Comparison of ENCODE assay signal across 11 mouse cellular contexts in the genomic region with DNA sequence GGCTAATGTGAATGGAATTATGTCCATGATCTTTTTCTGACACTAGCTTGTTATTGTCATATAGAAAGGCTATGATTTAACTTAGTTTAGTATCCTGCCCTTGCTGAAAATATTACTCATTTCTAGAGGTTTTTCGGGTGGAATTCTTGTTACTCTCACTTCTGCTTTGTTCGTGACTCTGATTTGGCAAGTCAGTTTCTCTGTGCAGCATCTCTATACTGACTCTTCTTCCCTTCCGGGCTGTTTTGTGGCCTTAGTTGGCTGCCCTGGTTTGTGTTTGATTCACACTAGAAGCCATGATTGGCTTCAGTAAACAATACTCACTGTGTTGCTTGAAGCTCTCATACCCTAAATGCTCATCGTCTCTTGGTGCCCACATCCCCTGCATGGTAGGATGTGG.
"Had no signal": no experiment of that assay in that cellular context is flagged by ENCODE, and none has a peak within 500 bp of the region (broad histone marks: within the 10 kb centered on the region; RNA-seq: fewer than 3 reads in every experiment).

No protein-coding gene starts in this region.

- H3K4me2 ChIP-seq: limb, embryonic 12.5 days; midbrain, embryonic 12.5 days had no signal

- H3K36me3 ChIP-seq: limb, embryonic 12.5 days; midbrain, embryonic 12.5 days had no signal

- DNase-seq: kidney, adult 11 months; kidney, adult 9 months; kidney, postnatal 10 days; kidney, postnatal 4 days; lung, adult 18-20 months; thymus, postnatal 36 days had no signal

- H3K9me3 ChIP-seq: limb, embryonic 12.5 days; midbrain, embryonic 12.5 days had no signal

- H3K27ac ChIP-seq: layer of hippocampus, adult 2 months; limb, embryonic 12.5 days; liver, embryonic 14.5 days; midbrain, embryonic 12.5 days had no signal

- H3K4me3 ChIP-seq: layer of hippocampus, adult 2 months; limb, embryonic 12.5 days; midbrain, embryonic 12.5 days had no signal

- H3K9ac ChIP-seq: limb, embryonic 12.5 days; liver, embryonic 14.5 days; midbrain, embryonic 12.5 days had no signal

- ATAC-seq: midbrain, embryonic 16.5 days had no signal

- H3K27me3 ChIP-seq: limb, embryonic 12.5 days; midbrain, embryonic 12.5 days had no signal
